Mouse (Mus musculus) heart, adult 8-10 months (tissue): ENCODE data around the gene Vipr1. TPM values are rescaled to one million over a fixed set of nuclear protein-coding genes. Genes with fewer than 3 reads are reported as not detected.
A peak's percentile ranks its signal among the peaks of the same experiment; 100 is the strongest.
"Not testable (repeated sequence)": the region's sequence is repeated elsewhere in the genome, so short reads cannot be mapped to it uniquely, and the experiment has no call there.

ENCODE experiments used
- DNase-seq: peaks from one replicate; pipeline ENCODE4 v3.0.0; 2022; ENCODE audit warnings: low spot score
- total RNA-seq, 4 experiments: library from RNA; stranded (reverse); gene quantifications; 2 replicates each; pipeline ENCODE4 v1.2.4; 2022

Gene Vipr1
- total RNA-seq, result 1 to 10 TPM; 1.9 to 3.6 (median 2.1) TPM

DNA sequence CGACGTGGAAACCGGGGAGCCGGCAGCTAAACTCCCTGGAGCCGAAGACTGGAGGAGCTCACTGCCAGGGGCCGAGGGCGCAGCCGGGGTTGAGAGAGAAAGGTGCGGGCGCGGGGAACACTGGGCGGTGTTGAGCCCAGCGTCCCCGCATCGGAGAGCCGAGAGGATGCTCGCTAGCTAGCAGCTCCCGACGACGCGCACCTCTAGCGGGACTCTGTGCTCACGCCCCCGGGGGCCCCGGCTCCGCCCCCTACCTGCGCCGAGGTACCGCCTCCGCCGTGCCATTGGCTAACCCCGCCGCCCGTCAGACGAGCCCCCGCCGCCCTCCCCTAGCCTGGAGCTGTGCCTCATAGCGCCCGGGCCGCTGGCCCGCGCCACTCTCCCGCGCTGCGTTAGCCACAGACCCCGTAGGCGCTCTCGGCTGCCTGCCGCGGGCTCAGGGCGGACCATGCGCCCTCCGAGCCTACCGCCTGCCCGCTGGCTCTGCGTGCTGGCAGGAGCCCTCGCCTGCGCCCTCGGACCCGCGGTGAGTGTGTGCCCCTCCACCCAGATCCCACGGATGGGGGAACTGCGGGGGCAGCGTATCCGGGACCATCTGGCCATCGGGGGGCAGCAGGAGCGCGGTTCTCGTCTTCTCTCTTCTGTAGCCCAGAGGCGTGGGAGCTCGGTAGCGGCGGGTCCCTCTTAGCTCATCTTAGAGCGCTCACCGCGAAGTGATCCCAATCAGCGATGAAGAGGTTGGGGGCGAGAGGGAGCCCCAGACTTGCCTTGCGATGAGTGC is at the start of gene Vipr1:
Gene Vipr1 (plus strand): TSS at position 316 of the 781 bp plus-strand sequence.
- DNase-seq, result no peak

GRCm38 (mm10) chr9:121592948-121593550 is 49.5 kb upstream of the Vipr1 start:
- DNase-seq, result no peak

- DNase-seq, result not testable (repeated sequence)
Observed at GRCm38 (mm10) chr9:121593768-121594167, 48.7 kb upstream of the Vipr1 start.

DNA sequence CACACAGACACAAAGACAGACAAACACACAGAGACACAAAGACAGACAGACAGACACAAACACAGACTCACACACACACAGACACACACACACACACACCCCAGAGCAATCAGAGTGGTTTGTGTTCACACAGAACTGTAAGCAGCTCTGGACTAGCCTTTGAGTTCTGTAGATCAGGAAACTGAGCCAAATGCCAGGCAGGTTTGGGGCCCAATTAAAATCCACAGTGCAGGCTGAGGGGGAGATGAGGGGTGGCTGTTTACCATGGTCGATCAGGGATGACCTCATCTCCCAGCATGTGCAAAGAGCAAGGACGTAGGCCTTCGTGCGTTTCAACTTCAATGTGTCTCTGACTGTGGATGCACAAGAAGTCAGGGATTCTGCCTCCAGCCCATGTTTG is 47.7 kb upstream of the Vipr1 start:
- DNase-seq, result no peak

DNA sequence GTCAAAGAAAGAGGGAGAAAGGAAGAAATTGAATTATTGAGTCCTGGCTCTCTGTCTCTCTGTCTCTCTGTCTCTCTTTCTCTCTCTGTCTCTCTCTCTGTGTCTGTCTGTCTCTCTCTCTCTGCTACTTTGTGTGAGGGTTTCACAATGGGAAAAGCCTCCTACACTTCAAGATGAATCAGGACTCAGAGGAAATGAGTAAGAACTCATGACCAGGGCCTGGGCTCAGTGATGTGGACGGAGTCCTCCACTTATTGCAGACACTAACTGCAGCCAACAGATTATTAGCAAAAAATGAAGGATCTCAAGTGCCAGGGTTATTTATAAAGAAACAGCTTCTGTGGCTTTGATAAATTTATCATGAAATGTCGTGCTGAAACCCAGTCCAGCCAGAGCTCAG is 44.4 kb upstream of the Vipr1 start:
- no peak for DNase-seq

DNA sequence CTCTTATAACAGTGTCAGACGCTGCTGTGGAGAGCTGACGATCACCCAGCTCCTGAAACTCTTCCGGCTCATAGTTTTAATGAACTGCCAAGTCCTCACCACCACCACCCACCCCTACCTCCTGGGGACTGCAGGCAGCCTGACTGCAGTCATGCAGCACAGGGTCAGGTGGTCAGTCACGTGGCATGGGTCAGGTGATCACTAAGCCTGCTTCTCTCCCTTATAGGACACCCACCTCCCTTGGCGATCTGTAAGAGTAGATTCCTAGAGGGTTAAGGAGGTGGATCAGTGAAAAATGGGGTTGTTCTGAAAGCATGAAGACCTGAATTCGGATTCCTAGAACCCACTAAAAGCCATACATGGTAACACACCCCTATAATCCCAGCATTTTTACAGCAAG is 43.0 kb upstream of the Vipr1 start:
- no peak for DNase-seq

DNA sequence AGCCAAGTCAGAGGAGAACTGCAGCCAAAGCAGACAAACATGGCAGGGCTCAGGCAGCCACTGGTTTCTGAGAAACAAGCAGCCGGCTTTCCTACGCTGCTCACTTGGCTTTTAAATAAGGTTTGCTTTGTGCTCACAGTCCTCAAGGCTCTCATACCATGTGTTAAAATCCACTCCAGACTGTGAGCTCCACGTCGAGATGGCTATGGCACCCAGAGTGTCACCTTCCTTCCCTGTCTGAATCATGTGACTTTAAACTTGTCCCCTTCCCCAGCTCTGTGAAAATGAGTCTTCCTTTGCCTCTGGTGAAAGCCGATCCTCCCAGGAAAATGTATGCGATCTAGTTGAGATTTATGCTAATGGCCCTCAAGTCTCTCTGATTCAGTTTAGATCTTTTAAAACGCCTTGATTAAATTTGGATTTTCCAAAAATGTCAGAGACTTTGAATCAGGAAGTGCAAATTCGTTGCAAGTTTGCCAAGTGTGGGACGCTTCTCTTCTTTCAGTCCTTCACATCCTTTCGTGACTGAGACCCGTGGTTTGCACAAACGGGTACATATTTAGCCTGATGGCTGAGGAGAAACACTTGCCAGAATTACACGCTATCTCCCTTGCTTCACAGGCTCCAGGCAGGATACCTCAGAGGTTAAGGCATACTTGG is 42.2 kb upstream of the Vipr1 start:
- DNase-seq, result no peak

GRCm38 (mm10) chr9:121600861-121601427 is 41.6 kb upstream of the Vipr1 start:
- DNase-seq, result no peak

DNA sequence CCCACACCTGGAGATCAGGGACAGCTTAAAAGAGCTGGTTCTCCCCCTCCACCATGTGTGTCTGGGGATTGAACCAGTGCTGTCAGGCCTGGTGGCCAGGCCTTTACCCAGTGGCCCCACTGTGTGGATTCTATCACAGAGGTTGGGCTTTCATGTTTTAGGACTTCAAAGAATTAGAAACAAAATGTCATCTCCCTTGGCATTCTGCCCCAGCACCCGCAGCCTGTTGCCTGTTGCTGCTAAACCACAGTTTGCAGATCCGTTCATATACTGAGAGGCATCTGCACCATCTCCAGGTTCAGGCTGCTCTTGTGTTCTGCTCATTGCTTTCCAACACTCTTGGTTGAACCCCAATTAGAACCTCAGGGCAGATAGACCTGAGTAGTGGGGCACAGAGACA is 40.1 kb upstream of the Vipr1 start:
- DNase-seq, result no peak

- DNase-seq, result peak; percentile 72
Observed at GRCm38 (mm10) chr9:121605414-121606278, 36.9 kb upstream of the Vipr1 start.

GRCm38 (mm10) chr9:121606498-121607096 is 35.9 kb upstream of the Vipr1 start:
- DNase-seq, result no peak

DNA sequence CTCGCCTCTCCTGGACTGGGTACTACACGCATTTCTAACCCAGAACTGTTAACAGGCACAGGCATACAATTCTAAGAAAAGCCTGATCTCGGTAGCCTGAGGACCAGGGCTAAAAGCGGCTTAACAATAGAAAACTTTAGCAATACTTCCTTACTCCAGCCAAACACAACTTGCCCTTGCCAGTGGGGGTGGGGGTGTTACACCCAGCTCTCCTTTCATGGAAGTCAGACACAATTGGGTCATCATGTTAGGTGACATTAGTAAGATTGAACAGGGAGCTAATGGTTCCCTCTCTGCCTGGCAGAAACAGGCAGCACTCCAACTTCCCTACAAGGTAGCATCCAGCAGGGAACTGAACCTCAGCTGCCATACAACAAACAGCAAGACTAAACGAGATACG is 33.1 kb upstream of the Vipr1 start:
- no peak for DNase-seq

DNA sequence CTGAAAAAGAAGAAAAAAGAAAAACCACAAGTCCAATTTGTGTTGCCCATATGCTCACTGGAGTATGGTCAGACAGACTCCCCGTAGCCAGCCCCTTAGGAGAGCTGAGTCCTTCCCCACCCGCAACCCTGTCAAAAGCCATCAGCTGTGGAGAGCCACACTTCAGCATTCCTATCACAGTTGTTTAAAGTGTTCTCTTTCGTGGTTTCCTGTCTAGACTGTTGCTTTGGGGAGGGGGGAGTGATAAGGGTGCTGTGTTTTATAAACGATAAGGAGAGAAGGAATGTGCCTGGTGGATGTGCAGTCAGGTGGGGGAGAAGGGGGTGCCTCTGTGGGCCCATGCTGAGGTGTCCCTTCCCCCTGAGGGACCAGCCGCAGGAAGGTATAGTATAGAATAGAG is 29.3 kb upstream of the Vipr1 start:
- DNase-seq, result no peak

GRCm38 (mm10) chr9:121614241-121614757 is 28.2 kb upstream of the Vipr1 start:
- DNase-seq, result no peak

GRCm38 (mm10) chr9:121616471-121616870 is 26.0 kb upstream of the Vipr1 start:
- no peak for DNase-seq

DNA sequence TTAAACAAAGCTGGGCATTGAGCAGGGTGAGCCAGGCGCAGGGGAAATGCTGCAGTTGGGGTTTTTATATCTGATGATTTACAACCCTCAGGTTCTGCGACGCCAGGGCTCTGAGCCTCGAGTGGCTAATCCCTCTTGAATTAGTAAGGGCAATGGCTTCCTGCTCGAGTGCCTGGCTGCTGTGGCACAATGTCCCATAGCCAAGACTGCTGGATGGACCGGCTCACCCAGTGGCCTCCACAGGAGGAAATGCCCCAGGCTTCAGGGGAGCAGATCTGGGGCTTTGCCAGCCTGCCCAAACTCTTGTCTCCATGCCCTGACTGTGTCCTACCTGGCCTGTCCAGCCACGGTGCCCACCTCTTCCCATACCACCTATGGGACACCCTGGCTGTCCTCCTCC is 23.1 kb upstream of the Vipr1 start:
- no peak for DNase-seq

DNA sequence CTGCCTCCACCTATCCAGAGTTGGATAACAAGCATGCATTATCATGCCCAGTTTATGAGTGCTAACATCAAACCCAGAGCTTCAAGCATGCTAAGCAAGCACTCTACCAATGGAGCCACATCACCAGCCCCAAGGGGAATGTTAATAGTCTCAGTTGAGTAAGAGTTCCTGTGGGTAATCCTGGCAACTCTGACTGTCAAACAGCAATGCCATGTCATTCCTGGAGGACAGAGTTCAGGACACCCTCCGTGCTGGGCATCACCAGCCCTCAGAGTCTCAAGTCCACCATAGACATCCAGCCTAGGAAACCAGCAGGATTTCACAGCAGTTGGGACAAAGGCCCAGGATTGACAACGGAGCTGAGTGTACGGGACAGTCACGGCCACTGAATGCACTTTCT is 19.3 kb upstream of the Vipr1 start:
- no peak for DNase-seq

DNA sequence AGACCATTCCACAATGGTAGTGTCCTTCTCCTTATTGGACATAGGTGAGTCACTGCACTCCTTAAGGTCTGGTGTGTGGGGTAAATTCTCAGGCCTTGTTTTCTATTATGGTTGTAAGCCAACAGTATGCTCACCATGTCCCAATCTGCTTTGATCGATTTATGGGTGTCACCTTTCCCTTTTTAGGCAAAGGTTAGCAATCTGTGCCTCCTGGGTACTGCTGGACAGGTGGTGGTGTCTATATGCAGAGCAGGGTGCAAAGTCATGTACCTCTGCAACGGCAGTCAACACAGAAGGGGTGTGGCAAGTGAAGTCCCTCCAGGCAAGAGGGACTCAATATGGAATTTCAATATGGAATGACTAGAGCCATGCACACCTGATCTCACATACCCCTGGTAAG is 17.6 kb upstream of the Vipr1 start:
- no peak for DNase-seq

GRCm38 (mm10) chr9:121630627-121631026 is 11.9 kb upstream of the Vipr1 start:
- no peak for DNase-seq

DNA sequence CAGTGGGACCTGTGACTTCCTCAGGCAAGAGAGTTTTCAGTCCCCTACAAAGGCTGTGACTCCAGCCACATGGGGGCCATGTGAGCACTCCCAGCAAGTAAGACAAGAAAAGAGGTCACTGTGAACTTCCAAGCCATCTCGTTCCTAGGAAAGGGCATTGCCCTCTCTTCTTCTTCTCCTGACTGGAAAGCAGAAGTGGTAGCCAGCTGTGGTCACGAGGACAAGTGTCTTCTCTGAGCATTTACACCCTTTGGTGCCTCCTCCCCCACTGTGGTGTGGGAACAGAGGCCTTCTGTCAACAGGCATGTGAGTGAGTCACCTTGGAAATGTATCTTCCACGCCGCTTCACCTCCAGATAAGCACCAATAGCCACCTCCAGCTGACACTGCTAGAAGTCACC is 10.6 kb upstream of the Vipr1 start:
- peak; percentile 43 for DNase-seq

- no peak for DNase-seq
Observed at GRCm38 (mm10) chr9:121632891-121633290, 9.6 kb upstream of the Vipr1 start.
